Mouse (Mus musculus) ES-E14 (cell line): ENCODE measurements around the gene Stox2.

Experiments
- HCFC1 ChIP-seq: IDR thresholded peaks from 2 replicates; pipeline ENCODE4 v1.6.1; 2012; ENCODE audit warnings: low read length, inconsistent platforms, borderline replicate concordance; ENCODE audit not compliant: insufficient read depth
- ZNF384 ChIP-seq: IDR thresholded peaks from 2 replicates; pipeline ENCODE4 v1.6.1; 2012; ENCODE audit warnings: low read depth, low read length, inconsistent platforms

DNA sequence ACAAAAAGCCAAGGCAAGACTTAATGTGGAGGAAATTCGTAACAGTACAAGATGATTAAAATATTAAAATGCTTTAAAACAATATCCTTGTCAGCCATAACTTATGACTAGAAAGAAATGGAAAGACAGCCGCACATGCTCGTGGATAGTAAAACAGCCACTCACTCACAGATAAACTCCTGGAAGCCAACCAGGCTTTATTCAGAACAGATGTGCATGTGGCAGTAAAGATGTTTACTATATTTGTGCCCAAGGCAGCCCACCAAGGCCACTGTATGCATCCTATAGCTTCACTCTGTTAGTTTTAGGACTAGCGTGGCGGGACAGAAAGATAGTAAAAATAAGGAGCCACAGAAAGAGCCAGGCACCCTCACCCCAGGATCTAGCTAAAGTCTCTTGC is 115.2 kb downstream of the Stox2 start:
- no peak for TF ChIP-seq HCFC1
- no peak for TF ChIP-seq ZNF384
